Mouse (Mus musculus): ENCODE data around the gene Slc9a9. TPM values are rescaled to one million over a fixed set of nuclear protein-coding genes. Genes with fewer than 3 reads are reported as not detected.

The Slc9a9 gene
- polyA plus RNA-seq, 1 experiment from 2014 or later, result 3.0 TPM

DNA sequence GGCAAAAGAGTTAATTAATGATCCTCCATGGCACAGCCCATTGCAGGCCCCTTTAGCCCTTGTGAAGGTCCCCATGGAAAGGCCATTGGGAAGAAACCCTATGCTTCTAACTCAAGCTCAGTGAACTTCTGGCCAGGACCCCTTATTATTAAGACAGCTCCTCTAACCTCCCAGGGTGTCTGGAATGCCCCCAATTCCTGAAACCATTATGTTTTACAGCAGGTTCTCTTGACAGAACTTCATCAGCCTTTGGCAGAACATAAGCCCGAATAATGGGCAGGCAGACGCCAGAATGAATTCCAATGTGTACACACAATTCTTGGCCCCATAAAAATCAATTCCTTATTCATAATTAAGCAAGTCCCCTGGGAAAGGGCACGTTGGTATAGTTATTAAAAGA is 256.1 kb downstream of the Slc9a9 start:
- ATAC-seq (replicated peaks), result no peak
- 35% methylated on average over 3 of the region's 3 CpGs for WGBS

DNA sequence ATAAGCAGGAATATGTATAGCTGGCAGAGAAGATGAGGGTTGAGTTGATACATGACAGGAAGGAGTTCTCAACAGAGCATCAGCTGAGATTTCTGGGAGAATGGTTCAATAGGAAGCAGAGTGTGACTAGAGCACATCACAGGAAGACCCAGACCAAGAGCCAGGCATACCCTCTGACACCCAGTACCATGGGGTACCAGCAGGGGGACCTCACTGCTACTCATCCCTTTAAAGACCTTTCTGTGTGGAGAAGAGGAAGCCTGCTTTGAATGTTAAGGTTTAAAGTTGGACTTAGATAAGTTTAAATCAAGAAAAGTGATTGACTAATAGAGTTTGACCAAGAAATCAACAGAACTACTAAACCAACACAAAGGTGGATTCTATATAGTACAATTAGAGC is 257.4 kb downstream of the Slc9a9 start:
- Histone ChIP-seq H3K27me3 (no peaks in the 10 kb centered on the region), H3K4me3 (no peak overlapping the region), H3K27ac (replicated peaks) (no peak overlapping the region), H3K4me2 (replicated peaks) (no peak overlapping the region), H3K9ac (replicated peaks) (no peak overlapping the region), H3K9me3 (0 out of 2 replicates have a peak, but pooled peaks cover 7% of the 10 kb centered on the region), H3K4me1 (no peaks in the 10 kb centered on the region), H3K36me3 (no peaks in the 10 kb centered on the region)
- ATAC-seq (replicated peaks), result no peak

More for the DNA sequence above, 256.1 kb downstream of the Slc9a9 start:
- 0 out of 2 replicates have a peak, but pooled peaks cover 7% of the 10 kb centered on the region for H3K9me3 ChIP-seq
- no peak overlapping the region for H3K4me2 ChIP-seq (replicated peaks)
- no peaks in the 10 kb centered on the region for H3K36me3 ChIP-seq
- H3K4me1 ChIP-seq, result no peaks in the 10 kb centered on the region
- no peaks in the 10 kb centered on the region for H3K27me3 ChIP-seq
- H3K4me3 ChIP-seq, result no peak overlapping the region
- H3K27ac ChIP-seq (replicated peaks), result no peak overlapping the region
- no peak overlapping the region for H3K9ac ChIP-seq (replicated peaks)

DNA sequence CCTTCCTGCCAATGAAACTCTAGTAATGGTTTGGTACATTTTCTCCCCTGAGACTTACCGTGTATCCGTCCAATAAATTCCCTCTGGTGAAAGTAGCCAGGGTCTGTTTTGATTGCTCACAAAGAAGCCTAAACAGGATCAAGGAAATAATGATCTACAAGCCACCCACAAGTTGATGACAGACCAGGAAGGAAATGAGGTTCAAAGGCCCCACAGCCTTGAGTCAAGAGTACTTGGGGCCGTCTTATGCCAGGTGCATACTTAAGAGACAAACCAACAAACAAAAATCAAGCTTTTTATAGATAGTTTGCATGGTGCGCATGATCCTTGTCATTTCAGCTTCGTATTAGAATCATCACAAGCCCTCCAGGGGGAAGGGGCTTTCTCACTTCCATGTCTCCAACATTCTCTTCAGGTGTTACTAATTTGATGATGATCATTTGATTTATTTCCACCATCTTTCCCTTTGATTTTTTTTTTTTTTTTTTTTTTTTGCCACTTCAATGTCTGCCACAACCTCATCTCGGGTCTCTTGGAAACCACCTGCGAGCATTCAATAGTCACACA is 275.9 kb downstream of the Slc9a9 start:
- no peaks in the 10 kb centered on the region for H3K9me3 ChIP-seq
- H3K36me3 ChIP-seq, result no peaks in the 10 kb centered on the region
- no peaks in the 10 kb centered on the region for H3K27me3 ChIP-seq
- H3K4me3 ChIP-seq, result no peak overlapping the region
- no peak overlapping the region for H3K4me2 ChIP-seq (replicated peaks)
- H3K4me1 ChIP-seq, result no peaks in the 10 kb centered on the region
- no peak for ATAC-seq (replicated peaks)
- no peak overlapping the region for H3K27ac ChIP-seq (replicated peaks)
- no peak overlapping the region for H3K9ac ChIP-seq (replicated peaks)
- 88% methylated on average over 7 of the region's 7 CpGs for WGBS

DNA sequence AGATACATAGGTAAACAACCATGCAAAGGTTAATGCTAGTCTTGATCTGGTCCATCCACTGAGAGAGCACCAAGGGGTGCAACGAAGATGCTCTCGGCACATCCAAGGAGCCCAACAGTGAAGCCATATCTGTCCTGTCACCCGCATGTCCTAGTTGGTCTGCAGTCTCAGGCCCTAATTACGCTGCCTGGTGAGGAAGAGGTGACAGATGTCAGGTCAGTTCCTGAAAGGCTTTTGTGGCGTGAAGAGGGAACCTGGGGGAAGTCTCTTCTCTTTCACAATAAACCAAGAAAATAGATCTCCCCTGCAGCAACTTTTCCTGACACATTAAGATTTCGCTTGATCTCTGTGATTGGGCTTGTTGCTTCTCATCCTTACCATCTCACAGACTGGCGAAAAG is 277.5 kb downstream of the Slc9a9 start:
- Histone ChIP-seq H3K9me3 (no peaks in the 10 kb centered on the region), H3K4me1 (no peaks in the 10 kb centered on the region), H3K9ac (replicated peaks) (no peak overlapping the region), H3K4me2 (replicated peaks) (no peak overlapping the region), H3K27me3 (no peaks in the 10 kb centered on the region), H3K27ac (replicated peaks) (no peak overlapping the region), H3K4me3 (no peak overlapping the region), H3K36me3 (no peaks in the 10 kb centered on the region)
- ATAC-seq (replicated peaks), result no peak
- WGBS, result 83% methylated on average over 7 of the region's 7 CpGs

DNA sequence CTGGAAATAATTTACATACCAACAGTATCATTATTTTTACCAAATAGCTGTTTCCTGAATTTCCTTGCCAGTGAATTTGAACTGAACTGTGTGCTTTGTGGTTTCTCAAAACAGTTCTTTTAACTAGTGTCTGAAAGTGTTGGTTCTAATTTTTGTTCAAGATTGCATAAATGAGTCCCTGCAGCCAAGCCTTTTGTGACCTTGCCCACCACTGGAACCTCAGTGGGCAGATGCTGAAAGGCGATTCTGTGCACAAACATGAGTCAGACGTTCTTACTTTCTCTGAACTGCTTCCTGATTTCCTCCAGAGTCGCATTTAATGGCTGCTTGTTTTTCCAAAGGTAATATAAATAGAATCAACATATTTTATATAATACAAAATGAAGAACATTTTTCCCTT is 281.0 kb downstream of the Slc9a9 start:
- Histone ChIP-seq H3K36me3 (no peaks in the 10 kb centered on the region), H3K9ac (replicated peaks) (no peak overlapping the region), H3K27ac (replicated peaks) (no peak overlapping the region), H3K4me3 (no peak overlapping the region), H3K4me1 (no peaks in the 10 kb centered on the region), H3K9me3 (no peaks in the 10 kb centered on the region), H3K4me2 (replicated peaks) (no peak overlapping the region), H3K27me3 (no peaks in the 10 kb centered on the region)
- no peak for ATAC-seq (replicated peaks)
- 62% methylated on average over 3 of the region's 3 CpGs for WGBS

DNA sequence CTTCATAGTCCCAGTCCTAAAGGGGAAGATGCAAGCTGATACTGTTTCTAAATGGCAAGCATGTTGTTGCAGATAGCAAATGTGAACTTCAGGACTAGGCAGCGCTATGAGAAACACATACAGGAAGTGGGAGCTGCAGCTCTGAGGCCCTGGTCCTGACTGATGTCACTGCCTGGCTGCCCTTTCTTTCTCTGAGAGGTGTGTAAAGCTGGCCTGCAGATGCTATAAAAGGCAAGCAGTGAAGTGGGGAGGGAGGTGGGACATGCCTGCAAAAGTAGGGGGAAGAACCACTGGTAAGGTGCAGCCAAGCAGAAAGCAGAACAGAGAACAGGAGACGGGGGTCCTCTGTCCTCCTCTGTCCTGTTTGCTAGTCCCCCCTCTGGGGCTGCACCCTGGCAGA is 285.9 kb downstream of the Slc9a9 start:
- Histone ChIP-seq H3K4me3 (no peak overlapping the region), H3K9me3 (no peaks in the 10 kb centered on the region), H3K27ac (replicated peaks) (no peak overlapping the region), H3K9ac (replicated peaks) (no peak overlapping the region), H3K36me3 (no peaks in the 10 kb centered on the region), H3K27me3 (no peaks in the 10 kb centered on the region), H3K4me2 (replicated peaks) (no peak overlapping the region), H3K4me1 (no peaks in the 10 kb centered on the region)
- WGBS, result 55% methylated on average over 2 of the region's 2 CpGs
- no peak for ATAC-seq (replicated peaks)

DNA sequence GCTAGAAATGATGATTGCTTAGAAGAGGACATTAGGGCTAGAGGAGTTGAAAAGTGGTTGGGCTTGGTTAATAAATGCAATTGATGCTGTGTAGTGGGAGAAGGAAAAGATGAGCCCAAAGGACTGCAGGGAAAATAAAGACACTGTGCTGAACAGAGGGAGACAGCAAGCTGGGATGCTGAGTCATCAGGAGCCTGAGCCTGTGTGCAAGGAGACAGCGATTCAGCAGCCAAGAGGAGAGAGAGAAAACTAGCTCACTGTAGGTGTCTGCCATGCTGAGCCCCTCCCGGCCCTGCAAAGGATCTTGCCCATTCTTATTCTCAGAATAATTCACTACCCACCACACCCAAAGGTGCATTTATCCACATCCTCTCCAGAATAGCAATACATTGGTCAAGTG is 288.7 kb downstream of the Slc9a9 start:
- no peak for ATAC-seq (replicated peaks)
- H3K4me1 ChIP-seq, result no peaks in the 10 kb centered on the region
- H3K27ac ChIP-seq (replicated peaks), result no peak overlapping the region
- 55% methylated on average over 2 of the region's 2 CpGs for WGBS
- no peak overlapping the region for H3K9ac ChIP-seq (replicated peaks)
- H3K4me3 ChIP-seq, result no peak overlapping the region
- no peaks in the 10 kb centered on the region for H3K36me3 ChIP-seq
- H3K4me2 ChIP-seq (replicated peaks), result no peak overlapping the region
- no peaks in the 10 kb centered on the region for H3K9me3 ChIP-seq
- no peaks in the 10 kb centered on the region for H3K27me3 ChIP-seq

DNA sequence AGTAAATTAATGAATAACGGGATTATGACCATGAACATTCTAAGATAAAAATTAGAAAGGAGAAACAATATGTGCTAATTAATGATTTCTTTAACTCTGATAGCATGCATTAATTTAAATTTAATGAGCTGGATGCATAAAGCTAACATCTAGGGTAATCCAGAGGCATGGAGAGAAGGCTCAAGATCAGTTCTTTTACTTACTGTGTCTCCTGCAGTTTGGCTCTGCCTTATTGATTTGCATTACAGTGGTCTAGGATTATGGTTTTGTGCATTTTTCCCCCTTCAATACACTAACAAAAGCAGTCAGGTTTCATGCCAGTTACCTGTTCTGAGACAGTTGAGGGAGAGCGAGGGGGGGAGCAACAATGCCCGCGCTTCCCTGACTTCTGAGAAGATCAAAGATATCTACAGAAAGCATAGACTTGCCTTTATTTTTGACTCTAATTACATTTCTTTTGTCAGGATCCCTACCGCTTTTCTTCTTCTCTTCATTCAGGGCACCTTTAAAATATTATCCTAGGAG is 298.9 kb downstream of the Slc9a9 start:
- ATAC-seq (replicated peaks), result peak; percentile 44; the same call in 1 of the 2 replicates
- peak overlapping the region; percentile 40; the same call in 1 of the 2 replicates for H3K27ac ChIP-seq (replicated peaks)

DNA sequence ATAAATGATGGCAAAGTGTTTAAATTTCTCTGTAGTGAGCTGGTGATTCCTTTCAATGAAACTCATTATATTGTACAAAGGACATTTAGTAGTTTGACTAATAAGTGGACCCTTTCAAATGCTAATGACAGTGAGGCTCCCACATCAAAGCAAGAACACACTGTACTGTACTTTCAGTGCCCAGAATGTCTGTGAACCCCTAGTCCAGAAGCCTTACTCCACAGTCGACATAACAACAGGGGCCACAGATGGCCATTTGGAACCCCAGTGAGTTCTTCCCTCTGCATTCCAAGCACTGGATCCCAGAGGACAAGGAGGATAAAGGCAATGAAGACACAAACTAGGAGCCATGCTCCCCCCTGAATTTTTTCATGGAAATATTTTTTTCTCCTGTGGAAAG is 299.4 kb downstream of the Slc9a9 start:
- H3K9ac ChIP-seq (replicated peaks), result no peak overlapping the region
- no peaks in the 10 kb centered on the region for H3K27me3 ChIP-seq
- peak overlapping the region; percentile 40; the same call in 1 of the 2 replicates for H3K27ac ChIP-seq (replicated peaks)
- WGBS, result 0% methylated on average over 1 of the region's 1 CpGs
- H3K4me1 ChIP-seq, result peaks cover 11% of the 10 kb centered on the region
- no peaks in the 10 kb centered on the region for H3K9me3 ChIP-seq
- H3K4me2 ChIP-seq (replicated peaks), result no peak overlapping the region
- peak; percentile 88 for ATAC-seq (replicated peaks)
- H3K4me3 ChIP-seq, result no peak overlapping the region
- H3K36me3 ChIP-seq, result no peaks in the 10 kb centered on the region

More for the DNA sequence above, 298.9 kb downstream of the Slc9a9 start:
- Histone ChIP-seq H3K9ac (replicated peaks) (no peak overlapping the region), H3K4me2 (replicated peaks) (no peak overlapping the region), H3K27me3 (no peaks in the 10 kb centered on the region), H3K4me3 (no peak overlapping the region), H3K4me1 (peaks cover 11% of the 10 kb centered on the region), H3K9me3 (no peaks in the 10 kb centered on the region), H3K36me3 (no peaks in the 10 kb centered on the region)
- WGBS, result 18% methylated on average over 5 of the region's 5 CpGs

DNA sequence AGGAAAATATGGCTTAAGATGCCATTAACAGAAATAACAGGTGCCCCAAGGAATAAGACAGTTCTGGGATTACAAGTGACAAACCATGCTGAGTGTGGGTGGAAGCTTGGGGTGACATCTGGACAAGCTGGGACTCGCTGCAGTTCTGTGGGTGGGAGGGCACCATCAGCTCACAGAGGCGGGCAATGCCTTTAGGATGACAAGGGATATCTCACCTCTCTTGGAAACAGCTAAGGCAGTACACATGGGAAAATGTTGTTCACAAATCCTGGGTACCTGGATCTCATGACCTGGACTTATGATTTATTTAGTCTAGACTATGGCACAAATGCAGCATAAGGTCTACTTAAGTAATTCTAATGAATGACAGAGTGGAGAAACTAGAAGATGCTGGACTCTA is 302.3 kb downstream of the Slc9a9 start:
- Histone ChIP-seq H3K27ac (replicated peaks) (no peak overlapping the region), H3K36me3 (no peaks in the 10 kb centered on the region), H3K4me2 (replicated peaks) (no peak overlapping the region), H3K4me3 (no peak overlapping the region), H3K9me3 (no peaks in the 10 kb centered on the region), H3K9ac (replicated peaks) (no peak overlapping the region), H3K27me3 (no peaks in the 10 kb centered on the region), H3K4me1 (peaks cover 11% of the 10 kb centered on the region)
- 74% methylated on average over 2 of the region's 2 CpGs for WGBS
- ATAC-seq (replicated peaks), result no peak

DNA sequence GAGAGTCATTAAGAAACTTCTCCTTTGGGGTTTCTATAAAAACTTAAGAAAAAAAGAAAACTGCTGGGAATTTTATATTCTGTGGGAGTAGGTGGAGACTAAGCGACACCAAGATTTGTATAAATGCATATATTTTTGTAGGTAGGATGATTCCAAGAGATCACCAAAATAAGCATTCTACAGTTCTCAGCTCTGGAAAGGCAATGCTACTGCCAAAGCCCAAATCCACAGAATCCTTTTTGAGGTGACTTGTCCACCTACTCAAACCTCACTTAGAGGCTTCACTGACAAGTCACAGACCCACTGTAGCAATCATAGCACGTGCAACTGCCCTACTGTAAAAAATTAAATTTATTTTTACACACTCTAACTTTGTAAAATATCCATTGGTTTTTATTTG is 303.0 kb downstream of the Slc9a9 start:
- Histone ChIP-seq H3K4me3 (no peak overlapping the region), H3K9me3 (no peaks in the 10 kb centered on the region), H3K9ac (replicated peaks) (no peak overlapping the region), H3K36me3 (no peaks in the 10 kb centered on the region), H3K27me3 (no peaks in the 10 kb centered on the region), H3K4me1 (peaks cover 11% of the 10 kb centered on the region), H3K27ac (replicated peaks) (no peak overlapping the region), H3K4me2 (replicated peaks) (no peak overlapping the region)
- no peak for ATAC-seq (replicated peaks)
- WGBS, result over 99% methylated on average over 2 of the region's 2 CpGs

DNA sequence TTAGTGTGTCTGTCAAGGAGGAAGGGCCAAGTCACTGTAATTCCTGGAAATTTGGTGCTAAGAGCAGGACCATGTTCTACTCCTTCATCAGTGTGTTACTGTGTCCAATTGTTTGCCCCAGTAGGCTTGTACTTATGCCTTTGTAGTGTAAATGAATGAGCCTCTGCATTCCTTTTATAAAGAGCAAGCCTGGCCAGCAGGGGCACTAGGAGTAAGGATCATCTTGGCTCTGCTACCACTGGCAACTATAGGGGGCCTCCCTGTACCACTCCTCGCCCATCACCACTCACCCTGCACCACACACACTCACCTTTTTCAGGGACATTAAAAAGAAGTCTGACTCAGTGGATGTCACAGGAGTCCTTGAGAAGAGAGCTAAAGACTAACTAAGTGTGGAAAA is 306.5 kb downstream of the Slc9a9 start:
- no peak for ATAC-seq (replicated peaks)
- no peaks in the 10 kb centered on the region for H3K27me3 ChIP-seq
- 79% methylated on average over 1 of the region's 1 CpGs for whole genome bisulfite sequencing
- H3K36me3 ChIP-seq, result no peaks in the 10 kb centered on the region
- H3K27ac ChIP-seq (replicated peaks), result no peak overlapping the region
- H3K9ac ChIP-seq (replicated peaks), result no peak overlapping the region
- no peaks in the 10 kb centered on the region for H3K4me1 ChIP-seq
- no peak overlapping the region for H3K4me3 ChIP-seq
- H3K9me3 ChIP-seq, result no peaks in the 10 kb centered on the region
- no peak overlapping the region for H3K4me2 ChIP-seq (replicated peaks)

DNA sequence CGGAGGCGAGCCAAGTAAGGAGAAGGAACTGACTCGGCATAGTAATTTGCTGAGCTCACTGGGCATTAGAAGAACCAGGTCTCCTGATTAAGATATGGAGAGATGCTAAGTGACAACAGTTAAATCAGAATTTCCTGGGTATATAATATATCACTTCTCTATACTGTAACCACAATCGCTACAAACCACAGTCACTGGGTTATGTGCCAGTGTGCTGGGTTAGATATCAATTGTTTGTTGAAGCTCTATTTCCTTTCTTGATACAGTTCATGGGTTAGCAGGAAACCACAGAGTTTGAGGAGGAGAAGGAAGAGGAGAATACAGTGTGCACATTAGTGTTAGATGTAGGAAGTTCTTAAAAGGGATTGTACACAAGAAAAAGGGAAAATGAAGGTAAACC is 323.9 kb downstream of the Slc9a9 start:
- H3K4me2 ChIP-seq (replicated peaks), result no peak overlapping the region
- H3K9me3 ChIP-seq, result no peaks in the 10 kb centered on the region
- no peaks in the 10 kb centered on the region for H3K4me1 ChIP-seq
- no peaks in the 10 kb centered on the region for H3K36me3 ChIP-seq
- H3K27me3 ChIP-seq, result no peaks in the 10 kb centered on the region
- H3K9ac ChIP-seq (replicated peaks), result no peak overlapping the region
- WGBS, result 94% methylated on average over 4 of the region's 4 CpGs
- no peak for ATAC-seq (replicated peaks)
- H3K4me3 ChIP-seq, result no peak overlapping the region
- H3K27ac ChIP-seq (replicated peaks), result no peak overlapping the region
